Mouse (Mus musculus) liver (tissue): ENCODE measurements at regions not wholly inside any gene's neighbourhood (a gene's known extent, or its start where the extent isn't known, plus 50 kb on each side); places are given as distances from the start of the nearest gene placed in this dataset.
"Not testable (repeated sequence)": the region's sequence is repeated elsewhere in the genome, so short reads cannot be mapped to it uniquely, and the experiment has no call there.

ENCODE experiments used
- DNase-seq: peaks from one replicate; pipeline ENCODE4 v3.0.0-alpha.2; 2020; ENCODE audit warnings: mixed read lengths

- DNase-seq: no peak
These were observed 1160.4 kb downstream of the A830018L16Rik start for GRCm38 (mm10) chr1:12574274-12574673.

- DNase-seq: no peak
These were observed 1163.3 kb downstream of the A830018L16Rik start for GRCm38 (mm10) chr1:12577027-12577703.

GRCm38 (mm10) chr1:12577978-12578377 lies 1164.1 kb downstream of the A830018L16Rik start:
- no peak for DNase-seq

- DNase-seq: no peak
These were observed 1169.1 kb downstream of the A830018L16Rik start for GRCm38 (mm10) chr1:12583012-12583411.

- DNase-seq: not testable (repeated sequence)
These were observed 1173.1 kb downstream of the A830018L16Rik start for GRCm38 (mm10) chr1:12586981-12587380.

GRCm38 (mm10) chr1:12612102-12612501 lies 1198.2 kb downstream of the A830018L16Rik start:
- DNase-seq: no peak

- no peak for DNase-seq
These were observed 1201.4 kb downstream of the A830018L16Rik start for GRCm38 (mm10) chr1:12615303-12615702.

- DNase-seq: no peak
These were observed 1202.0 kb downstream of the A830018L16Rik start for GRCm38 (mm10) chr1:12615733-12616481.

- DNase-seq: no peak
These were observed 1206.1 kb downstream of the A830018L16Rik start for GRCm38 (mm10) chr1:12619981-12620380.

- no peak for DNase-seq
These were observed 1206.9 kb downstream of the A830018L16Rik start for GRCm38 (mm10) chr1:12620825-12621224.

GRCm38 (mm10) chr1:12623158-12623557 lies 1209.3 kb downstream of the A830018L16Rik start:
- no peak for DNase-seq

GRCm38 (mm10) chr1:12633049-12633448 lies 1219.1 kb downstream of the A830018L16Rik start:
- DNase-seq: no peak

- DNase-seq: no peak
These were observed 1222.6 kb downstream of the A830018L16Rik start for GRCm38 (mm10) chr1:12636326-12637147.

- no peak for DNase-seq
These were observed 1227.1 kb downstream of the A830018L16Rik start for GRCm38 (mm10) chr1:12640983-12641382.
